Mouse (Mus musculus) heart, postnatal 36 days (tissue): ENCODE measurements at regions not wholly inside any gene's neighbourhood (a gene's known extent, or its start where the extent isn't known, plus 50 kb on each side); places are given as distances from the start of the nearest gene placed in this dataset.
"Not testable (repeated sequence)": the region's sequence is repeated elsewhere in the genome, so short reads cannot be mapped to it uniquely, and the experiment has no call there.

ENCODE experiments used
- DNase-seq, 2 experiments: peaks; one replicate each; pipeline ENCODE4 v3.0.0; 2021 to 2022
- intact Hi-C: fragments of 180-260 bp; cut with DNase I; formaldehyde crosslinking; loops from one replicate; pipeline ENCODE4 v1.15.1; 2025

DNA sequence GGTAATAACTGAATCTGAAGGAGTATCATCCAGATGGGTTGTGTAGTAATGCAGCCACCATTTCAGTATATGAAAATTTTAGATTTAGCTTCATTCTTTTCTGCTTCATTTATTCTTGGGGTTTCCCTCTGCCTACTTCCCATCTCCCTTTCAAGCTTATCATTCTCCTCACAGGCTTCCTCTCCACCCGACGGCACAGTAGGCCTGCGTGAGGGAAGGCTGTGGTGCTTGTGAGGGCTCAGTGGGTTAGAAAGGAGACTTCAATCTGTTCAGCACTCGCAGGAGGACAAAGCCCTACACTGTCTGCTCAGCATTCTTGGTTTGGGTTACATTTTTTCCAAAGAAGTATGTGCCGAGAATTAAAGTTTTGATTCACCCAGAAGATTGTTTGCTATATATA lies 804.2 kb upstream of the Olfr1507 start:
- intact Hi-C loops, DNase-seq: not testable (repeated sequence)

DNA sequence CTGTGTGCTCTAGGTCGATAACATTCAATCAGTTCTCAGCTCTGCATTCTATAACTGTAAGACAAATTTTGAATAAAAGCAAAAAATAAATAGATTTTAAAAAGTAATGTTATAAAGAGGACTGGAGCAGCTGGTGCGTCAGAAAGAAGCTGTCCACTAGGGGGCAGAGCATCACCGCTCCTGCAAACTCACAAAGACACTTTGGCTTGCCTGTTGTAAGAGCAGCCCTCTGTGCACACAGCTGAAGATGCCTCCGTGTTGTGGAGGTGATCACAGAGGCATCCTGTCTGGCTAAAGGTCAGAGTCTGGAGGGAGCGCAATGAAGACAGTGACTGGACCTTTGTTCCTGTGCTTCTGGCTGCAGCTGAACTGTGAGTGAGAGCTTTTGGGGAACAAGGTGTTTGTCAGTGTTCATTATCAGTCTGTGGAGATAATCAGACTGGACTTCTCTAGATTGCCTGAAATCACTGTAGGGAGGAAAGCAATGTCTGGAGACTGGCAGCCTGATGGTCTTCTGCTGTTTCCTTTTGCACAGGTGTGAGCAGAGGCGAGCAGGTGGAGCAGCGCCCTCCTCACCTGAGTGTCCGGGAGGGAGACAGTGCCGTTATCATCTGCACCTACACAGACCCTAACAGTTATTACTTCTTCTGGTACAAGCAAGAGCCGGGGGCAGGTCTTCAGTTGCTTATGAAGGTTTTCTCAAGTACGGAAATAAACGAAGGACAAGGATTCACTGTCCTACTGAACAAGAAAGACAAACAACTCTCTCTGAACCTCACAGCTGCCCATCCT lies 788.0 kb upstream of the Olfr1507 start:
- intact Hi-C loops, DNase-seq: not testable (repeated sequence)

DNA sequence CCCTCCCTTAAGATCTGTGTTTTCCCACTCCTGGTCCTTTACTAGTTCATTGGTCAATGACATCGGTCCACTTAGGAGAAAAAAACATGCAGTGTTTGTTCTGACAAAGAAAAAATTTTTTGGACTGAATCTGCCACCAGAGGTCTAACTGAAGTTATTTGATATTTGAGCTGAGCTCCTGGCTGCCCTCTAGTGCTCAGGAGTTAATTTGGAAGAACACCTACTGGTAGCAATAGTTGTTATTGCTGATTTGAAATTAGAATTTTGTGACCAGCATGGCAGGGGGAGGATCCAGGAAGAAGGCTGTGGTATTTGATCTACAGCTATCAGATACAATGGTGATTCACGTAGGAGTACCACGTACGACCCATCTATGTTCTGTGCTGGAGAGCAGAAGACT lies 777.7 kb upstream of the Olfr1507 start:
- DNase-seq, intact Hi-C loops: not testable (repeated sequence)

DNA sequence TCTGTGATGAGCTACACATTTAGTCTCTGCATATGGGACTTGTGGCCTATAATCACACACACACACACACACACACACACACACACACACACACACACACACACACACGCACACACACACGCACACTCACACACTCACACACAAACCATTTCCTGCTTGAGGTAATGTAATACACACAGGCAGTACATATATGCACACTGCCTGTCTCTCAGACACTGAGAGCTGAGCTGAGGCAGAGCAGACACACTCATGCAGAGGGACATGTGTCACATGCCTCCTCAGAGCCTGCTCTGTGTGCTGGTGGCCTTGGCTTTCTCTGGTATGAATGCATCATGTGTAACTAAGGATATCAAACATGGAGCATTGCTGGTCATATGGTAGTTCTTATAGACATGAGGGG lies 772.1 kb upstream of the Olfr1507 start:
- intact Hi-C loops, DNase-seq: not testable (repeated sequence)

DNA sequence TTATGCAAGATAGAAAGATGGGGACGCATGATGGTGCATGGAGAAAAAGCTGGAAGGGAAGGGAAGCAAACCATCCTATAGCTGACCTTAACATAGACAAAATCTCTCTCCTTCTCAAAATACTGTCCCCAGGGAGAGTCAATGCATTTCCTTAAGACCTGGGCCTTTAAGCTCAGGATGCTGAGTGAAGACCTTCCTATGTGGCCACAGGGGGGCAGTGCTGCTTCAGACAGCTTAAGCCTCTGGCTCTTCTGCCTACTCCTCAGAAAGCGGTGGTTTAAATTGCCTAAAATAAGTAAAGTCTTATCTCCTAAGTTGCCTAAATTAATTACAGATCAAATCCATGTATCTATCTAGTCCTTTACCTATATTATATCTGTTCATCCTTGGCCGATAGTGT lies 760.4 kb upstream of the Olfr1507 start:
- DNase-seq, intact Hi-C loops: not testable (repeated sequence)

DNA sequence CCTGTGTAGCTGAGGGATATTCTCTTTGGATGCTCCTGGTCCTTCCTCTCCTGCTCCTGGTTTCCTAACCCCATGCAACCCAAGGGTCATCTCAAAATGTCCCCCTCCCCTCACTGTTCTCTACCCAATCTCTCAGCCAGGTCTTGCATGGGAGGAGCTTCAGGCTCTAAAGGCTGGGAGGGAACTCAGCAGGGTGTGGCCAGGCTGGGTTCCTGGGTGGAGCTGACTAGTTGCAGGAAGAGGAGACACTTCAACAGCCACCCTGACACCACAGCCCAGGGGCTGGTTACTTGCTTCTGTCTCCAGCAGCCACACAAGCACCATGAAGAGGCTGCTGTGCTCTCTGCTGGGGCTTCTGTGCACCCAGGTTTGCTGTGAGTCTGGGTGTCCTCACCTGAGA lies 757.9 kb upstream of the Olfr1507 start:
- intact Hi-C loops, DNase-seq: not testable (repeated sequence)

DNA sequence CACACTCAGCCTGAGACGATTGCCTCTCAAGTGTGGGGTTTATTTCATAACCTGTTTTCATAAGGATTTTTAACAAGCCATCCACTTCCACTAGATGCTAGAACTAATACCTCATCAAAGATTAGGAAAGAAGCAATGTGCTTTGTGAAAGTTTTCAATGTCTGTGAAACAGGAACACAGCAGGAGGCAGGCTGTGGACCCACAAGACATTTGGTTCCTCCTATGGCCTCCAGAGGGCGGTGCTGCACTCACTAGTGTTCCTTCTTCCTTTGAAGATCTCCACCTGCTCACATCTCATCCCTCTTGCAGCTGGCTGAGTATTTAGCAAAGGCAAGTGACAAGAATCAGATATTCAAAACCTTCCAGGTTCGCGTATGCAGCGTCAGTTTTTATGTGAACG lies 735.6 kb upstream of the Olfr1507 start:
- intact Hi-C loops, DNase-seq: not testable (repeated sequence)

DNA sequence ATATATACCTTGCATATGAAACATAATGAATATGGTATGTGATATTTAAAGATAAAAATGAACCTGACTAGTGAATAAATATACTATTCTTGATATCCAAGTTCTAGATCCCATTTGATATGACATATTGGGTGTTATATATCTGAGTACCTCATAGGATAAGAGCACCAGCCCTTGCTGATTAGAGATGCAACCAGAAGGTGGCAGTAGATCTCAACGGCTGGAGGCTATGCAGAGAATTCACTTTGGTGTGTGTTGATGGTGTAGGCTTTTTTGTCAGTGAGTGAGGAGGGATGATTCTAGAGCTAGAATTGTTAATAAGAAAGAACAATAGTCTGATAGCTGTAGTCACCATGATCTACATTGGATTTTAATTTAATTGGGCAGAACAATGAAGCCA lies 729.2 kb upstream of the Olfr1507 start:
- DNase-seq, intact Hi-C loops: not testable (repeated sequence)

DNA sequence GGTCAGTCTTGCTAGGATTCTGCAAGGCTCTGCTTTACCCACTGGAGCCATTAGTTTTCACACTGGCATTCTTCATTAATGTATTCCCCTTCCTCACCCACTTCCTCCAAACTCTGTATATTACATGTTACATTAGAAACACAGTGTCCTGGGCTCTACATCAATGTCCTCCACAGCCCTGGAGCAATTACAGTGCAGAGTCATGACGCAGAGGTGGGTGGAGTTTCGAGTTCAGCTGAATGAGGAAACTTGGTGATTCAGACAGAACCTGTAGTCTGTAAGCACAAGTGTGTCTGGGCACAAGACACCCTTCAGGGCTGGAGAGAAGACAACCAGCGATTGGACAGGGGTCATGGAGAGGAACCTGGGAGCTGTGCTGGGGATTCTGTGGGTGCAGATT lies 715.0 kb upstream of the Olfr1507 start:
- DNase-seq, intact Hi-C loops: not testable (repeated sequence)

DNA sequence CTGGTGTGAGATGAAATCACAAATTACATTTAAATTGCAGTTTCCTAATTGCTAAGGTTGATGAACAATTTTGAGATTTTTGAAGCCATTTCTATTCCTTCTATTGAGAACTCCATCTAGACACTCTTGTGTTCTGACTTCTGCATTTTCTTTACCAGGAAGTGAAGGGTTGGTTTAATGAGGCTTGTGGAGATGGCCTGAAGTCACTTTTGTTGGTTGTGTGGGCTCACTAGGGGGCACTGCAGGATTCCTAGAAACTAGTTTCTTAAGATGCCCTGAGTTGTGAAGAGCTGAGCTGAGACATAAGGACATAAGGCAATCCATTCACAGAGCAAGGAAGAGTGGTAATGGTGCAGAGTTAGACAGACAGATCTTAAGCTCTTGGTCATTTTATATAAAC lies 713.7 kb upstream of the Olfr1507 start:
- intact Hi-C loops, DNase-seq: not testable (repeated sequence)

DNA sequence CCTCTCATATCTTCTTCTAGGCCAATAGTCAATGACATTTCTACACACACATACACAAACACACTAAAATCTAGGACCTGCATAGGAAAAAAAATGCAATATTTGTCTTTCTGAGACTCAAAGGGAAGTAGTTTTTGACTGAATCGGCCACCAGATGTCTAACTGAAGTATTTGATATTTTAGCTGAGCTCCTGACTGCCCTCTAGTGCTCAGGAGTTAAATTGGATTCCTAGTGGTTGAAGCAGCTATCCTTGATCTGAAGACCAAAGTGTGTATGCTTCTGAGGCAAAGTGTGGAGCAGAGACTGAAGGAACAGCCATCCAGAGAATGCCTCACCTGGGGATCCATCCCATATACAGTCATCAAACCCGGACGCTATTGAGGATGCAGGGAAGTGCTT lies 695.4 kb upstream of the Olfr1507 start:
- DNase-seq, intact Hi-C loops: not testable (repeated sequence)

DNA sequence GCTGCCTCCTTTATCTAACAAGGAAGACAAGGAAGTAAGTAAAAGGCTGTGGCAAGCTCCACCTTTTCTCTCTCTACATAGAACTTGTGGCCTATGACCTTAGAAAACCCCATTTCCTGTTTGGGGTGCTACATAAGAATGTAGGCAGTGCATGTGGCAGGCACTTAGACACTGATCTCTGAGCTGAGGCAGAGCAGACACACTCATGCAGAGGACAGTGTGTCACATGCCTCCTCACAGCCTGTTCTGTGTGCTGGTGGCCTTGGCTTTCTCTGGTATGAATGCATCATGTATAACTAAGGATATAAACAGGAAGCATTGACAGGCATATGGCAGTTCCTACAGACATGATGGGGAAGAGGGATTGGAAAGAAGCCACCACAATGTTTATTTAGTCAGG lies 678.5 kb upstream of the Olfr1507 start:
- DNase-seq, intact Hi-C loops: not testable (repeated sequence)

DNA sequence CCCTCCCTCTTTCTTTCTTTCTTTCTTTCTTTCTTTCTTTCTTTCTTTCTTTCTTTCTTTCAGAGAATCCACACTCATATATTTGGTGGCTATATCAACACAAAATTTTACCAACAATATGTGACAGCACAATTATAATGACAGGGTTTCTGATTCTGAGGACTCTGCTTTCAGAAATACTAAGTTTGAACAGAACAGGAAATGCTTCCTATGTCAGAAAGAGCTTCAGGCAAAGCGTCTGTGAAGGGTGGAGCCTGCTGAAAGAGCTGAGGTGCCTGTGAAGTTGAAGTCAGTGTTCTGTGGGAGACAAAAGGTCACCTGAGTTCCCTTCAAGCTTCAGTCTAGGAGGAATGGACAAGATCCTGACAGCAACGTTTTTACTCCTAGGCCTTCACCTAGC lies 670.8 kb upstream of the Olfr1507 start:
- intact Hi-C loops, DNase-seq: not testable (repeated sequence)

DNA sequence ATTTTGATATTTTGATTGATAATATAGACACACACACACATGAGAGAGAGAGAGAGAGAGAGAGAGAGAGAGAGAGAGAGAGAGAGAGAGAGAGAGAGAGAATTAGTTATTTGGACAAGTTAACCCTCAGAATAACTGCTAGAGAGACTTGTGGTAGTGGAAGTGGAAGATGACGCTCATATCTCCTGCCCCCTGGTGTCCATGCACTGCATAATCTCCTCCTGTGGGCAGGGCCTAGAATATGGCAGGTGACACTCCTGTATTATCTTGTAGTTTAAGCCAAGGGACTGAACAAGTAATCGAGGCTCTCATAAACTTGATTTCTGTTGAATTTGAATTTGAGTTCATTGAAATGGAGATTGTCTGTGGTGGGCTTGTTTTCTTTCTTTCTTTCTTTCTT lies 663.5 kb upstream of the Olfr1507 start:
- intact Hi-C loops, DNase-seq: not testable (repeated sequence)

DNA sequence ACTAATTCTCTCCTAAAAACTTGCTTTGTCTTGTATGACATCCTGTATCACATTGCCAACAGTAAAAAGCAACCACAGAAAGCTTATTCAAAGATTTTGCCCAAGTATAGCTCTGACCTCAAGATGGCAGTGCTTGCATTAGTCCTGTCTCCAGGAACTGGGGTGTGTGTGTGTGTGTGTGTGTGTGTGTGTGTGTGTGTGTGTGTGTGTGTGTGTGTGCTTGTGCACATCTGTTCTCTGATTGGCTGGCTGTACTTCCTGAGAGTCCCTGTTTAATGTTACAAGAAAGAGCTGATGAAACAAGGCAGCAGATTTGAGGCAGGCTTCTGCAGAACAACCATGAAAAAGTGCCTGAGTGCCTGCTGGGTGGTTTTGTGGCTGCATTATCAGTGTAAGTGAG lies 639.2 kb upstream of the Olfr1507 start:
- intact Hi-C loops, DNase-seq: not testable (repeated sequence)

DNA sequence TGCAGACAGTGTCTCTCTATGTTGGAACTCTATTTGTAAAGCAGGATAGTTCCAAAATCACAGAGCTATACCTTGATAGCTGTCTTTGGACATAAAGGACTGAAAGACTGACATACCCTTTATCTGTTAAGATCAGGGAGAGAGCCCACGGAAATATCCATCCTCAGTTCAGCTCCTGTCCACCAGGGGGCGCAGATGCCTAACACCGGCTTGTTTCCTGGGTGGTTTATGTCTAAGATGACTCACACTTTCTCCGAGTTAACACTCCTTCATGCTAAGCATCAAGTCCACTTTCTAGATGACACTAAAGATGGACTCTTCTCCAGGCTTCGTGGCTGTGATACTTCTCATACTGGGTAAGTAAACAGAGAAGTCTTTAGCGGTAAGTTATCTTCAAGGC lies 636.8 kb upstream of the Olfr1507 start:
- intact Hi-C loops: not testable (repeated sequence)
- peak in 1 of 2 experiments; percentile 6 for DNase-seq

DNA sequence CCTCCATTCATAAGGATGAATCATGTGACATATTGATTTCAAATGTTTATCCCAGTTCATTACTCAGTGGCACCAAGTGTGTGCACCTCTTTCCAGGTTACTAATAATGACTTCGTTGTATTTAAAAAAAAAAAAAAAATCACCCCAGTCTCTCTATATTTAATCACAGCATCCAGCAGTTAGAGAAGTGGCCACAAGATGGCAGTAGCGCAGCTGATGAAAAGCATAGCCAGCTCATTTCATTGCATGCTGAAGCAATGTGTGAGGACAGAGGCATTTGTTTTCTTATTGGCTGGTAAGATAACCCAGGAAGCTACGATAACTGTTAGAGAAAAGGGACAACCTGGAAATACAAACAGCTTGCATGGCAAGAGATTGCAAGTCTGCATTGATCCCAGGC lies 626.2 kb upstream of the Olfr1507 start:
- peak in 1 of 2 experiments; percentile 15 for DNase-seq
- intact Hi-C loops: not testable (repeated sequence)

DNA sequence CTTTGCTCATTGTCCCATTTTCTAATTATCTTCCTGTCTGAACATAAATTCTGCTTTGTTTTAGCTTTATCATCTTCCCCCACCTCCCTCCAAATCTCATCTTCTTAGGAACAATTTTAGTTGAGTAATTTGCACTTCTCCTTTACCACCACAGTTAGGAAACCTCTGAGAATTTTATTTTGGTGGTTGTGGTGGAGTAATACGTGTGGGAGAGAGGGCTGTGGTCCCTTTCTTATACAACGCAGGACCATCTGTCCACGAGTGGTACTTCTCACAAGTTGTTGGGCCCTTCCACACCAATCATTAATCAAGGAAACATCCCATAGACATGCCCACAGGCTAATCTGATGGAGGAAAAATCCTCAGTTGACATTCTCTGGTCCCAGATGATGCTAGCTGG lies 614.2 kb upstream of the Olfr1507 start:
- intact Hi-C loops, DNase-seq: not testable (repeated sequence)

DNA sequence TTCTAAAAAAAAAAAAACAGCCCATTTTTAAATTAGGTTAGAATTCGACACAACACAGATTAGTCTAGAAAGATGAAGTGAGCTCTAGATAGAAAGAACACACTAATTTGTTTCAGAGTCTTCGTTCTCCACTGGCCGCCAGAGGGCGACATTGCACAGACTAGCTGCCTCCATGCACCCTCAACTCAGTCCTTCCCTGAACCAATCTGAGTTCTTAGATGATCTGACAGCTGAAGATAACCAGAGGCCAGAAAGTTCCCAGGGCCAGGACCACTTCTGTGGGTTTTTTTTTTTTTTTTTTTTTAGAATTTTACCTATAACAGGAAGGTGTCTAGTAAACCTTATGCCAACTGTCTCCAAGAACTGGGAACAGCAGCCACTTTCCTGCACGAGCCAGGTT lies 605.8 kb upstream of the Olfr1507 start:
- intact Hi-C loops, DNase-seq: not testable (repeated sequence)

DNA sequence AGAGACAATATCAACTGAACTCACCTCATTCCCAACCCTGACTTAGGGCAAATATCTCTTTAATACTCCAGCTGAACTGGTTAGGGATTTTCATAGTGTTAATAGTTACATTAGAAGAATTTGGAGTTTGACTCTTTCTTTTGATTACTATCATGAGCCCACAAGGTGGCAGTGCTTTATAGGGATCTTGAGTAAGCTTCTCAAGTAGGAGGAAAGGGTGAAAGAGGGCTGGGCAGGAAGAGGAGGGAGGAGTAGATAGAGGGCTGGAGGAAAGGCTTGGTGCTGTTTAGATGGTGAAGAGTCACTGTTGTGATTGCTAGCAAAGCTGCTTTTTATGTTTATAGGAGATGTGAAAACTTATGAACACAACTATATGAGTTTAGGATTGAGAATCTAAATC lies 595.4 kb upstream of the Olfr1507 start:
- DNase-seq, intact Hi-C loops: not testable (repeated sequence)

DNA sequence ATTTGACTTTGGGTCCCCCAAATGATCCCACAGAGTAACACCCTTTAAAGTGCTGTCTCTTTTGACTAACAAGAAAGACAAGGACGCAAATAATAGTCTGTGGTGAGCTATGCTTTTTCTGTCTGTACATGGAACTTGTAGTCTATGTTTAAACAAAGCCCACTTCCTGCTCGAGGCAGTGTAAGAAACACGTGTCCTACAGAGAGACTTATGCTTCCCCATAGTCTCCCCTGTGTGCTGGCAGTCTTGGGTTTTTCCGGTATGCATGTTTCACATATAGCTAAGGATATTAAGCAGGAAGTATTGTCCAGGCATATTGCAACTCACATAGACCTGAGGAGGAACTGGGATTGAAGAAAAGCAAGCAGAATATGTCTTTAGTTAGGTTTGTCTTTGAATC lies 586.3 kb upstream of the Olfr1507 start:
- intact Hi-C loops, DNase-seq: not testable (repeated sequence)

DNA sequence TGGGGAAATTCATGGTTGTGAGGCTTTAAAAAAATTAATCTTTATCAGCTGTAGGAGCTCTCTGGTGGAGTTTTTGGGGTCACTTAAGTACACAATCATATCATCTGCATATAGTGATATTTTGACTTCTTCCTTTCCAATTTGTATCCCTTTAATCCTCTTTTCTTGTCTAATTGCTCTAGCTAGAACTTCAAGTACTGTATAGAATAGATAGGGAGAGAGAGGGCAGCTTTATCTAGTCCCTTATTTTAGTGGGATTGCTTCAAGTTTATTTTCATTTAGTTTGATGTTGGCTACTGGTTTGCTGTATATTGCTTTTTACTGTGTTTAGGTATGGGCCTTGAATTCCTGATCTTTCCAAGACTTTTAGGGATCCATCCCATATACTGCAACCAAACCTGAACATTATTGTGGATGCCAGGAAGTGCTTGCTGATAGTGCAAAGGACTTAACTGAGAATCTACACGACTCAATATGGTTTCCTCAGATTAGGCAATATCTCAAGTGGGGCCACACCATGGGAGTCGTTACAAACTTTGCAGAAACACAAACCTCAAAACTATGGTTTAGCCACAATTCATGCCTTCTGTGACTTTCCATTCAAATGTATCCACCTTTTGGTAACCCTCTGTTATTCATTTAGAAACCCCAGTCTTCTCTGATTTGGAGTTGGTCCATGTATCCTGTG lies 585.6 kb upstream of the Olfr1507 start:
- DNase-seq, intact Hi-C loops: not testable (repeated sequence)
